Mouse (Mus musculus): ENCODE data around the gene Polg. TPM values are rescaled to one million over a fixed set of nuclear protein-coding genes. Genes with fewer than 3 reads are reported as not detected.

The Polg gene
- 100 to 1,000 TPM; 107 to 352 (median 172) TPM for total RNA-seq (2018; cell fraction: chromatin; rRNA removed)
- total RNA-seq (2018; cell fraction: cytosol; rRNA removed) = 10 to 100 TPM in 25 of 26 experiments, 1 to 10 TPM in 1; 8.8 to 21.0 (median 14.3) TPM
- total RNA-seq (2018; cell fraction: nucleus; rRNA removed) = 100 to 1,000 TPM in 3 of 26 experiments, 10 to 100 TPM in 23; 41.4 to 153 (median 72.4) TPM
- polyA plus RNA-seq (2018) = 11.0 to 22.7 TPM (median 18.7 TPM) in 3 replicates

- peaks cover 11% of the 10 kb centered on the region for H3K36me3 ChIP-seq (ENCODE audit: inconsistent target)
- H3K79me2 ChIP-seq (ENCODE audit: inconsistent target) = peaks cover 21% of the 10 kb centered on the region; the same call in 1 of the 2 replicates
- peak within 1 kb of the TSS; percentile 63 for H3K4me3 ChIP-seq (ENCODE audit: inconsistent target)
- peak within 1 kb of the TSS; percentile 12; the same call in 1 of the 2 replicates for H3K27ac ChIP-seq
- under 1% methylated on average over 75 of the region's 76 CpGs for WGBS (ENCODE audit: missing documents)
Measured at GRCm38 (mm10) chr7:79466053-79466901, at the start of gene Polg. Gene Polg, minus strand, starts transcription at chr7:79466362.

GRCm38 (mm10) chr7:79515861-79516260 lies 49.7 kb upstream of the Polg start:
- Histone ChIP-seq H3K79me2 (ENCODE audit: inconsistent target) (no peaks in the 10 kb centered on the region), H3K4me3 (ENCODE audit: inconsistent target) (no peak overlapping the region), H3K27ac (no peak overlapping the region), H3K36me3 (ENCODE audit: inconsistent target) (no peaks in the 10 kb centered on the region)
- 84% methylated on average over 9 of the region's 9 CpGs for WGBS (ENCODE audit: missing documents)

- no peak overlapping the region for H3K4me3 ChIP-seq (ENCODE audit: inconsistent target)
- 15% methylated on average over 42 of the region's 57 CpGs for WGBS (ENCODE audit: missing documents)
- H3K36me3 ChIP-seq (ENCODE audit: inconsistent target) = no peaks in the 10 kb centered on the region
- no peak overlapping the region for H3K27ac ChIP-seq
- no peaks in the 10 kb centered on the region for H3K79me2 ChIP-seq (ENCODE audit: inconsistent target)
Measured at GRCm38 (mm10) chr7:79515221-79515743, 49.1 kb upstream of the Polg start.

- 12% methylated on average over 19 of the region's 20 CpGs for WGBS (ENCODE audit: missing documents)
- Histone ChIP-seq H3K36me3 (ENCODE audit: inconsistent target) (no peaks in the 10 kb centered on the region), H3K79me2 (ENCODE audit: inconsistent target) (no peaks in the 10 kb centered on the region), H3K4me3 (ENCODE audit: inconsistent target) (no peak overlapping the region), H3K27ac (no peak overlapping the region)
Measured at GRCm38 (mm10) chr7:79514361-79514881, 48.3 kb upstream of the Polg start.

- Histone ChIP-seq H3K79me2 (ENCODE audit: inconsistent target) (no peaks in the 10 kb centered on the region), H3K36me3 (ENCODE audit: inconsistent target) (no peaks in the 10 kb centered on the region), H3K27ac (no peak overlapping the region), H3K4me3 (ENCODE audit: inconsistent target) (no peak overlapping the region)
- 3% methylated on average over 2 of the region's 2 CpGs for WGBS (ENCODE audit: missing documents)
Measured at GRCm38 (mm10) chr7:79513466-79513865, 47.3 kb upstream of the Polg start.

- WGBS (ENCODE audit: missing documents) = 35% methylated on average over 4 of the region's 4 CpGs
- no peak overlapping the region for H3K4me3 ChIP-seq (ENCODE audit: inconsistent target)
- no peak overlapping the region for H3K27ac ChIP-seq
Measured at GRCm38 (mm10) chr7:79512496-79512895, 46.3 kb upstream of the Polg start.

GRCm38 (mm10) chr7:79511656-79512055 lies 45.5 kb upstream of the Polg start:
- WGBS (ENCODE audit: missing documents) = 38% methylated on average over 5 of the region's 5 CpGs
- no peaks in the 10 kb centered on the region for H3K79me2 ChIP-seq (ENCODE audit: inconsistent target)
- H3K27ac ChIP-seq = no peak overlapping the region
- H3K36me3 ChIP-seq (ENCODE audit: inconsistent target) = no peaks in the 10 kb centered on the region
- H3K4me3 ChIP-seq (ENCODE audit: inconsistent target) = no peak overlapping the region

More at GRCm38 (mm10) chr7:79512496-79512895, 46.3 kb upstream of the Polg start:
- Histone ChIP-seq H3K36me3 (ENCODE audit: inconsistent target) (no peaks in the 10 kb centered on the region), H3K79me2 (ENCODE audit: inconsistent target) (no peaks in the 10 kb centered on the region)

GRCm38 (mm10) chr7:79511181-79511580 lies 45.0 kb upstream of the Polg start:
- no peaks in the 10 kb centered on the region for H3K36me3 ChIP-seq (ENCODE audit: inconsistent target)
- WGBS (ENCODE audit: missing documents) = 36% methylated on average over 7 of the region's 7 CpGs
- no peak overlapping the region for H3K27ac ChIP-seq
- H3K4me3 ChIP-seq (ENCODE audit: inconsistent target) = no peak overlapping the region
- no peaks in the 10 kb centered on the region for H3K79me2 ChIP-seq (ENCODE audit: inconsistent target)

GRCm38 (mm10) chr7:79510686-79511085 lies 44.5 kb upstream of the Polg start:
- no peak overlapping the region for H3K4me3 ChIP-seq (ENCODE audit: inconsistent target)
- no peaks in the 10 kb centered on the region for H3K36me3 ChIP-seq (ENCODE audit: inconsistent target)
- H3K27ac ChIP-seq = no peak overlapping the region
- 39% methylated on average over 3 of the region's 3 CpGs for WGBS (ENCODE audit: missing documents)
- no peaks in the 10 kb centered on the region for H3K79me2 ChIP-seq (ENCODE audit: inconsistent target)

GRCm38 (mm10) chr7:79509710-79510109 lies 43.5 kb upstream of the Polg start:
- H3K79me2 ChIP-seq (ENCODE audit: inconsistent target) = no peaks in the 10 kb centered on the region
- no peak overlapping the region for H3K4me3 ChIP-seq (ENCODE audit: inconsistent target)
- H3K27ac ChIP-seq = no peak overlapping the region
- H3K36me3 ChIP-seq (ENCODE audit: inconsistent target) = no peaks in the 10 kb centered on the region
- 13% methylated on average over 12 of the region's 12 CpGs for WGBS (ENCODE audit: missing documents)

- no peaks in the 10 kb centered on the region for H3K36me3 ChIP-seq (ENCODE audit: inconsistent target)
- H3K79me2 ChIP-seq (ENCODE audit: inconsistent target) = no peaks in the 10 kb centered on the region
- WGBS (ENCODE audit: missing documents) = 19% methylated on average over 6 of the region's 6 CpGs
- H3K27ac ChIP-seq = no peak overlapping the region
- no peak overlapping the region for H3K4me3 ChIP-seq (ENCODE audit: inconsistent target)
Measured at GRCm38 (mm10) chr7:79509235-79509607, 43.1 kb upstream of the Polg start.

GRCm38 (mm10) chr7:79508280-79509234 lies 42.4 kb upstream of the Polg start:
- no peaks in the 10 kb centered on the region for H3K79me2 ChIP-seq (ENCODE audit: inconsistent target)
- H3K27ac ChIP-seq = no peak overlapping the region
- no peak overlapping the region for H3K4me3 ChIP-seq (ENCODE audit: inconsistent target)
- 5% methylated on average over 79 of the region's 79 CpGs for WGBS (ENCODE audit: missing documents)
- no peaks in the 10 kb centered on the region for H3K36me3 ChIP-seq (ENCODE audit: inconsistent target)

GRCm38 (mm10) chr7:79507756-79508155 lies 41.6 kb upstream of the Polg start:
- no peak overlapping the region for H3K27ac ChIP-seq
- no peaks in the 10 kb centered on the region for H3K36me3 ChIP-seq (ENCODE audit: inconsistent target)
- H3K79me2 ChIP-seq (ENCODE audit: inconsistent target) = no peaks in the 10 kb centered on the region
- WGBS (ENCODE audit: missing documents) = 13% methylated on average over 1 of the region's 1 CpGs
- no peak overlapping the region for H3K4me3 ChIP-seq (ENCODE audit: inconsistent target)

- Histone ChIP-seq H3K27ac (no peak overlapping the region), H3K4me3 (ENCODE audit: inconsistent target) (no peak overlapping the region), H3K79me2 (ENCODE audit: inconsistent target) (no peaks in the 10 kb centered on the region), H3K36me3 (ENCODE audit: inconsistent target) (no peaks in the 10 kb centered on the region)
- 2% methylated on average over 11 of the region's 11 CpGs for WGBS (ENCODE audit: missing documents)
Measured at GRCm38 (mm10) chr7:79507101-79507705, 41.0 kb upstream of the Polg start.
